Mouse (Mus musculus): ENCODE measurements around the gene Krtap1-4. TPM values are rescaled to one million over a fixed set of nuclear protein-coding genes. Genes with fewer than 3 reads are reported as not detected.

The Krtap1-4 gene
- total and polyA plus RNA-seq, 3 experiments: not detected

DNA sequence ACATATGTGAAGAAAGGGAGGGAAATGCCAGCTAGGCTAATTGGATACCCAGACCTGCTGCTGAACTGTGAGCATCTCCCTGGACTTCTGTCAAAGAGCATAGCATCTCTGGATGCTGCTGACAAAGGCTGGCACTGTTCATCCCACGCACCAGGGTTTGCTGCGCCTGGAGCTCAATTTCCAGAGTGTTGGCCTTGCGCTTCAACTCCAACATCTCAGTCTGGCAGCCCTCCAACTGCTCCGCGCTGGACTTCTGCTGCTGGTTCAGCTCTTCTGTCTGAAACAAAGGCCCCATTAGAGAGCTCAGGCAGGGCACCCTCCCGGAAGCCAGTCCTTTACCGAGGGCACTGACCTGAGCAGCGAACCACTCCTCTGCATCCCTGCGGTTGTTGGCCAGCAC lies 43.7 kb downstream of the Krtap1-4 start:
- H3K4me3 ChIP-seq: no peak overlapping the region
- WGBS: 46% methylated on average over 9 of the region's 9 CpGs
- H3K4me1 ChIP-seq (ENCODE audit: control insufficient read depth, insufficient read depth, low read length): no peaks in the 10 kb centered on the region
- TF ChIP-seq EP300 (IDR thresholded peaks at IDR 0.05; ENCODE audit: insufficient read depth, low read depth, low read length): no peak
- TF ChIP-seq POLR2A (IDR thresholded peaks at IDR 0.05; ENCODE audit: insufficient read depth, low read depth, low read length): no peak
- no peak for TF ChIP-seq CTCF (IDR thresholded peaks at IDR 0.05)
- no peaks in the 10 kb centered on the region for H3K36me3 ChIP-seq (ENCODE audit: control insufficient read depth, insufficient read depth, low read length)
- H3K9ac ChIP-seq (ENCODE audit: low read depth, low read length): no peak overlapping the region
- intact Hi-C loops (cut with DNase I): no loop called here
- H3K27me3 ChIP-seq (ENCODE audit: control insufficient read depth, insufficient read depth, low read length): peaks cover 2% of the 10 kb centered on the region; the same call in 1 of the 2 replicates
- H3K27ac ChIP-seq: no peak overlapping the region
- H3K79me2 ChIP-seq (replicated peaks; ENCODE audit: control insufficient read depth, insufficient read depth, low read length): no peaks in the 10 kb centered on the region
- no peak for DNase-seq

Other genes starting within 250 kb of the Krtap1-4 start
Only the 30 nearest of the 36 such genes appear.
- gene Krt28, start 208.8 kb downstream of the Krtap1-4 start, total RNA-seq (2021): not detected
- not detected in 2 replicates for gene Krt28, start 208.8 kb downstream of the Krtap1-4 start, polyA plus RNA-seq (2012; rRNA removed)
- gene Krt10, start 194.3 kb downstream of the Krtap1-4 start, total RNA-seq (2021): 1 to 10 TPM; 4.4 to 5.1 TPM
- 0.76 and 1.6 TPM in 2 replicates for gene Krt10, start 194.3 kb downstream of the Krtap1-4 start, polyA plus RNA-seq (2012; rRNA removed)
- not detected for gene Krt12, start 161.4 kb downstream of the Krtap1-4 start, total RNA-seq (2021)
- not detected in 2 replicates for gene Krt12, start 161.4 kb downstream of the Krtap1-4 start, polyA plus RNA-seq (2012; rRNA removed)
- not detected for gene Krt20, start 145.5 kb downstream of the Krtap1-4 start, total RNA-seq (2021)
- 0.06 TPM in 1 of 2 replicates, not detected in the other for gene Krt20, start 145.5 kb downstream of the Krtap1-4 start, polyA plus RNA-seq (2012; rRNA removed)
- not detected for gene Krt23, start 90.5 kb downstream of the Krtap1-4 start, total RNA-seq (2021)
- gene Krt23, start 90.5 kb downstream of the Krtap1-4 start, polyA plus RNA-seq (2012; rRNA removed): 0.80 TPM in 1 of 2 replicates, not detected in the other
- gene Krt39, start 62.3 kb downstream of the Krtap1-4 start, total RNA-seq (2021): not detected
- gene Krt39, start 62.3 kb downstream of the Krtap1-4 start, polyA plus RNA-seq (2012; rRNA removed): not detected in 2 replicates
- not detected for gene Krt40, start 40.5 kb downstream of the Krtap1-4 start, total RNA-seq (2021)
- gene Krt40, start 40.5 kb downstream of the Krtap1-4 start, polyA plus RNA-seq (2012; rRNA removed): not detected in 2 replicates
- gene Krtap3-3, start 32.8 kb downstream of the Krtap1-4 start, total RNA-seq (2021): not detected
- gene Krtap3-3, start 32.8 kb downstream of the Krtap1-4 start, polyA plus RNA-seq (2012; rRNA removed): not detected in 2 replicates
- not detected for gene Krtap3-2, start 26.8 kb downstream of the Krtap1-4 start, total RNA-seq (2021)
- not detected in 2 replicates for gene Krtap3-2, start 26.8 kb downstream of the Krtap1-4 start, polyA plus RNA-seq (2012; rRNA removed)
- gene Gm11939, start 24.2 kb downstream of the Krtap1-4 start, total RNA-seq (2021): not detected
- not detected in 2 replicates for gene Gm11939, start 24.2 kb downstream of the Krtap1-4 start, polyA plus RNA-seq (2012; rRNA removed)
- gene Krtap3-1, start 17.0 kb downstream of the Krtap1-4 start, total RNA-seq (2021): not detected
- not detected in 2 replicates for gene Krtap3-1, start 17.0 kb downstream of the Krtap1-4 start, polyA plus RNA-seq (2012; rRNA removed)
- not detected for gene Krtap1-5, start 2.6 kb downstream of the Krtap1-4 start, total RNA-seq (2021)
- not detected in 2 replicates for gene Krtap1-5, start 2.6 kb downstream of the Krtap1-4 start, polyA plus RNA-seq (2012; rRNA removed)
- gene Krtap1-3, start 7.7 kb upstream of the Krtap1-4 start, total RNA-seq (2021): not detected
- not detected in 2 replicates for gene Krtap1-3, start 7.7 kb upstream of the Krtap1-4 start, polyA plus RNA-seq (2012; rRNA removed)
- not detected for gene Krtap9-3, start 14.5 kb upstream of the Krtap1-4 start, total RNA-seq (2021)
- not detected in 2 replicates for gene Krtap9-3, start 14.5 kb upstream of the Krtap1-4 start, polyA plus RNA-seq (2012; rRNA removed)
- not detected for gene Gm11938, start 19.7 kb upstream of the Krtap1-4 start, total RNA-seq (2021)
- not detected in 2 replicates for gene Gm11938, start 19.7 kb upstream of the Krtap1-4 start, polyA plus RNA-seq (2012; rRNA removed)
- gene Gm11937, start 26.5 kb upstream of the Krtap1-4 start, total RNA-seq (2021): not detected
- not detected in 2 replicates for gene Gm11937, start 26.5 kb upstream of the Krtap1-4 start, polyA plus RNA-seq (2012; rRNA removed)
- not detected for gene Krtap2-4, start 31.2 kb upstream of the Krtap1-4 start, total RNA-seq (2021)
- not detected in 2 replicates for gene Krtap2-4, start 31.2 kb upstream of the Krtap1-4 start, polyA plus RNA-seq (2012; rRNA removed)
- gene Gm11562, start 36.8 kb upstream of the Krtap1-4 start, total RNA-seq (2021): not detected
- not detected in 2 replicates for gene Gm11562, start 36.8 kb upstream of the Krtap1-4 start, polyA plus RNA-seq (2012; rRNA removed)
- not detected for gene Krtap4-1, start 44.6 kb upstream of the Krtap1-4 start, total RNA-seq (2021)
- not detected in 2 replicates for gene Krtap4-1, start 44.6 kb upstream of the Krtap1-4 start, polyA plus RNA-seq (2012; rRNA removed)
- not detected for gene Krtap4-2, start 51.4 kb upstream of the Krtap1-4 start, total RNA-seq (2021)
- not detected in 2 replicates for gene Krtap4-2, start 51.4 kb upstream of the Krtap1-4 start, polyA plus RNA-seq (2012; rRNA removed)
- gene Krtap4-7, start 60.4 kb upstream of the Krtap1-4 start, total RNA-seq (2021): not detected
- gene Krtap4-7, start 60.4 kb upstream of the Krtap1-4 start, polyA plus RNA-seq (2012; rRNA removed): not detected in 2 replicates
- not detected for gene Gm11555, start 66.6 kb upstream of the Krtap1-4 start, total RNA-seq (2021)
- gene Gm11555, start 66.6 kb upstream of the Krtap1-4 start, polyA plus RNA-seq (2012; rRNA removed): not detected in 2 replicates
- gene Gm11563, start 75.3 kb upstream of the Krtap1-4 start, total RNA-seq (2021): not detected
- not detected in 2 replicates for gene Gm11563, start 75.3 kb upstream of the Krtap1-4 start, polyA plus RNA-seq (2012; rRNA removed)
- gene Krtap4-6, start 82.3 kb upstream of the Krtap1-4 start, total RNA-seq (2021): not detected
- not detected in 2 replicates for gene Krtap4-6, start 82.3 kb upstream of the Krtap1-4 start, polyA plus RNA-seq (2012; rRNA removed)
- gene Gm14190, start 107.1 kb upstream of the Krtap1-4 start, total RNA-seq (2021): not detected
- not detected in 2 replicates for gene Gm14190, start 107.1 kb upstream of the Krtap1-4 start, polyA plus RNA-seq (2012; rRNA removed)
- gene Gm14180, start 150.6 kb upstream of the Krtap1-4 start, total RNA-seq (2021): not detected
- gene Gm14180, start 150.6 kb upstream of the Krtap1-4 start, polyA plus RNA-seq (2012; rRNA removed): not detected in 2 replicates
- gene Gm11595, start 189.3 kb upstream of the Krtap1-4 start, total RNA-seq (2021): not detected
- gene Gm11595, start 189.3 kb upstream of the Krtap1-4 start, polyA plus RNA-seq (2012; rRNA removed): not detected in 2 replicates
- not detected for gene Krtap4-8, start 197.1 kb upstream of the Krtap1-4 start, total RNA-seq (2021)
- gene Krtap4-8, start 197.1 kb upstream of the Krtap1-4 start, polyA plus RNA-seq (2012; rRNA removed): not detected in 2 replicates
- gene Krtap4-9, start 201.5 kb upstream of the Krtap1-4 start, total RNA-seq (2021): not detected
- gene Krtap4-9, start 201.5 kb upstream of the Krtap1-4 start, polyA plus RNA-seq (2012; rRNA removed): not detected in 2 replicates
- not detected for gene Gm11596, start 209.8 kb upstream of the Krtap1-4 start, total RNA-seq (2021)
- not detected in 2 replicates for gene Gm11596, start 209.8 kb upstream of the Krtap1-4 start, polyA plus RNA-seq (2012; rRNA removed)